Mouse (Mus musculus) lung, postnatal 0 days (tissue): ENCODE results near the gene Cacna1a.

Source experiments
- CTCF ChIP-seq: IDR thresholded peaks from 2 replicates; pipeline ENCODE4 v1.5.1; 2016; ENCODE audit warnings: antibody characterized with exemption, mild to moderate bottlenecking
- EP300 ChIP-seq: IDR thresholded peaks from 2 replicates; pipeline ENCODE4 v1.6.1; 2016; ENCODE audit warnings: antibody characterized with exemption, mild to moderate bottlenecking, control low read depth

DNA sequence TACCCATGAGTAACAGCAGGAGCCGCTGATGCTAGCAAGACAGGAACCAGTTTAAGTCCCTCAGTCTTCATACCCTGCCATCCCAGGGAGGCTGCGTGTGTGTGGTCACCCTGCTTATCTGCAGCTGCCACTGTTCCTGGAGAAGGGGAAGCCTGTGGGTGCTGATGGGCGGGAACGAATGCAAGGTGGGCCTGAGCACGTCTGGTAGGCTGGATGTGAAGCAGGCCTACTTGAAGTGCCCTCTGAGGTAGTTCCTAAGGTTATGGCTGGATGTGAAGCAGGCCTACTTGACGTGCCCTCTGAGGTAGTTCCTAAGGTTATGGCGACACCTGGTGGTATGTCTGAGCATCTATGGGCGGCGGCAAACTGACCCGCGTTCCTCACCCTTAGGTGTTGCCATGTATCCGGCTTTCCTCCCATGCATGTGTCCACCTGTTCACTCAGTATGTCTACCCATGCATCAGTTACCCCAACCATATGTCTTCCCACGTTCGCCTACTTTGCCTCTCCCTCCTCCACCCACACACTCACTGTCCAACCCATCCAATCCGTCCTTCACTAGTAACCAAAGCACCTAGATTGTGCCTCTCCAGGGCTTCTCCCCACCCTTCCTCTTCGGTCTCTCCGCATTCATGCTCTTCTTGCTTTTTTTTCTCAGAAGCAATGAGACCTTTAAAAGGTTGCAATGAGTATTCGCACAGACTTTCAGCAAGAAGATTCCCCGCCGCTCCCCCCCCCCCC, 30.4 kb upstream of the Cacna1a start:
- peak; percentile 98 for TF ChIP-seq CTCF
- no peak for TF ChIP-seq EP300
